Mouse (Mus musculus): ENCODE data around the gene Bag3. TPM values are rescaled to one million over a fixed set of nuclear protein-coding genes. Genes with fewer than 3 reads are reported as not detected.

The Bag3 gene
- polyA plus RNA-seq, 1 experiment from 2014 or later, result 7.2 TPM

- no peak overlapping the region for H3K4me3 ChIP-seq
- no peaks in the 10 kb centered on the region for H3K36me3 ChIP-seq
- H3K27me3 ChIP-seq (ENCODE audit: low read depth, poor library complexity, severe bottlenecking), result no peaks in the 10 kb centered on the region
- DNase-seq (ENCODE audit: low spot score), result no peak
- H3K4me1 ChIP-seq, result peaks cover 23% of the 10 kb centered on the region
- H3K27ac ChIP-seq (replicated peaks), result no peak overlapping the region
- 99% methylated on average over 2 of the region's 2 CpGs for WGBS
- H3K9me3 ChIP-seq (replicated peaks), result peaks cover 6% of the 10 kb centered on the region; the same call in 1 of the 2 replicates
Observed at GRCm38 (mm10) chr7:128596274-128596673, 72.9 kb downstream of the Bag3 start.

Small RNA genes lying within 50 kb of the gene (microRNA-seq; reads per million reads assigned to microRNA genes)
- not detected for gene Gm24365

Other genes starting within 250 kb of the Bag3 start
- 24.6 and 26.3 TPM in 2 replicates for gene BC017158, start 225.4 kb upstream of the Bag3 start, polyA plus RNA-seq (2016; fragmentation: Nextera tagmentation; extraction: Ambion mirVana)
- gene Rgs10, start 104.9 kb upstream of the Bag3 start, polyA plus RNA-seq (2016; fragmentation: Nextera tagmentation; extraction: Ambion mirVana), result 6.0 and 6.4 TPM in 2 replicates
- 28.0 and 29.3 TPM in 2 replicates for gene Tial1, start 61.9 kb upstream of the Bag3 start, polyA plus RNA-seq (2016; fragmentation: Nextera tagmentation; extraction: Ambion mirVana)
- gene Inpp5f, start 87.7 kb downstream of the Bag3 start, polyA plus RNA-seq (2016; fragmentation: Nextera tagmentation; extraction: Ambion mirVana), result 45.2 and 70.8 TPM in 2 replicates
- gene Mcmbp, start 216.9 kb downstream of the Bag3 start, polyA plus RNA-seq (2016; fragmentation: Nextera tagmentation; extraction: Ambion mirVana), result 79.8 and 81.0 TPM in 2 replicates
- gene Sec23ip, start 221.3 kb downstream of the Bag3 start, polyA plus RNA-seq (2016; fragmentation: Nextera tagmentation; extraction: Ambion mirVana), result 40.7 and 45.3 TPM in 2 replicates

All from midbrain, embryonic 10.5 days (tissue).